ENCODE assay signal across 8 mouse cellular contexts in the genomic region with DNA sequence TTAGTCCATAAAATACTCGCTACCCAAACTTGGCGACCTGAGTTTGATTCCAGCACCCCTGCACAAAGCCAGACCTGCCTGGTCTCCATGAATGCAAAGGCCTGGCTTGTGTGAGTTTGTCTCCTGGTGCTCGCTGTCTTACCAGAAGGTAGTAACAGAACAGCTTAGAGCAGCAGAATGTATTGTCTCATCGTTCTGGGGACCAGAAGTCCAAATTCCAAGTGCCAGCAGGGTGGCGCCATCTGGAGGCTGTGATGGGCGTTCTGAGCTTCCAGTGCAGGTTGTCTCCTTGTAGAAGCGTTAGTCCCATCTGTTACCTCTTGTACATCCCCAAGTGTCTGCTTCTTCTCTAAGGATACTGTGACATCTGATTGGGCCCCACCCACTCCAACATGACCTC. TPM values are rescaled to one million over a fixed set of nuclear protein-coding genes. Genes with fewer than 3 reads are reported as not detected.
A peak's percentile ranks its signal among the peaks of the same experiment; 100 is the strongest.
DNase-seq lines count a peak whose midpoint lies in the region; ATAC-seq and TF ChIP-seq lines count a peak whose summit lies in the region.

No protein-coding gene starts in this region.

- no peaks in the 10 kb centered on the region for H3K9me3 ChIP-seq in kidney, embryonic 14.5 days (ENCODE audit: control insufficient read depth, low read length)
- H3K9me3 ChIP-seq in midbrain, embryonic 15.5 days, result no peaks in the 10 kb centered on the region

- no peak overlapping the region for H3K9ac ChIP-seq in kidney, embryonic 14.5 days (ENCODE audit: low read depth, low read length)
- no peak overlapping the region for H3K9ac ChIP-seq in midbrain, embryonic 15.5 days

- no peak overlapping the region for H3K4me3 ChIP-seq in kidney, embryonic 14.5 days (ENCODE audit: low read length)
- H3K4me3 ChIP-seq in embryonic fibroblast, embryonic 13.5 days (ENCODE audit: insufficient read depth, low read length), result no peak overlapping the region
- no peak overlapping the region for H3K4me3 ChIP-seq in midbrain, embryonic 15.5 days

- H3K36me3 ChIP-seq in kidney, embryonic 14.5 days (ENCODE audit: control insufficient read depth, insufficient read depth, low read length), result no peaks in the 10 kb centered on the region
- H3K36me3 ChIP-seq in midbrain, embryonic 15.5 days (replicated peaks), result no peaks in the 10 kb centered on the region

- no peak overlapping the region for H3K27ac ChIP-seq in kidney, embryonic 14.5 days (ENCODE audit: low read depth, low read length)
- no peak overlapping the region for H3K27ac ChIP-seq in embryonic fibroblast, embryonic 13.5 days (ENCODE audit: insufficient read depth, low read length)
- H3K27ac ChIP-seq in midbrain, embryonic 15.5 days, result peak overlapping the region; percentile 75

- no peak for TF ChIP-seq POLR2A in embryonic fibroblast, embryonic 13.5 days (IDR thresholded peaks at IDR 0.05; ENCODE audit: low read depth, low read length)

- 0 out of 2 replicates have a peak, but pooled peaks cover 5% of the 10 kb centered on the region for H3K27me3 ChIP-seq in kidney, embryonic 14.5 days (ENCODE audit: control insufficient read depth, insufficient read depth, low read length)
- no peaks in the 10 kb centered on the region for H3K27me3 ChIP-seq in midbrain, embryonic 15.5 days (replicated peaks)

- WGBS in kidney, embryonic 14.5 days, result 33% methylated on average over 7 of the region's 7 CpGs
- 32% methylated on average over 7 of the region's 7 CpGs for WGBS in midbrain, embryonic 15.5 days

- peak; percentile 80 for TF ChIP-seq CTCF in embryonic fibroblast, embryonic 13.5 days (IDR thresholded peaks at IDR 0.05; ENCODE audit: borderline replicate concordance, insufficient read depth, low read length)

- ATAC-seq in kidney, embryonic 14.5 days (ENCODE audit: low FRiP score, low TSS enrichment), result no peak
- ATAC-seq in midbrain, embryonic 15.5 days (replicated peaks), result peak; percentile 15; the same call in 1 of the 2 replicates

- peak; percentile 36 for DNase-seq in kidney, adult 11 months
- peak; percentile 70 for DNase-seq in R1 (ENCODE audit: low read depth, low spot score)
- peak; percentile 36 for DNase-seq in kidney, postnatal 14 days
- DNase-seq in urinary bladder, postnatal 36 days (ENCODE audit: low spot score in 2 of 2), result no peak
- DNase-seq in adrenal gland, adult 8-10 months, result no peak

- no peaks in the 10 kb centered on the region for H3K4me1 ChIP-seq in kidney, embryonic 14.5 days (ENCODE audit: control insufficient read depth, insufficient read depth, low read length)
- no peaks in the 10 kb centered on the region for H3K4me1 ChIP-seq in embryonic fibroblast, embryonic 13.5 days (ENCODE audit: control insufficient read depth, insufficient read depth, low read length)
- peaks cover 26% of the 10 kb centered on the region for H3K4me1 ChIP-seq in midbrain, embryonic 15.5 days

- H3K4me2 ChIP-seq in kidney, embryonic 14.5 days (replicated peaks; ENCODE audit: low read depth, low read length), result no peak overlapping the region
- H3K4me2 ChIP-seq in midbrain, embryonic 15.5 days, result no peak overlapping the region

RNA-seq across cellular contexts. Expression of a gene that starts 57.5 kb away (rescaled TPM):
- polyA plus RNA-seq in kidney, embryonic 14.5 days (2014; fragmentation: Nextera tagmentation; extraction: Ambion mirVana), result 30.2 and 36.5 TPM in 2 replicates
- 65.7 and 70.4 TPM in 2 replicates for polyA plus RNA-seq in embryonic fibroblast, embryonic 13.5 days (2011; ENCODE audit: insufficient read length, low read depth, missing spikeins)
- polyA plus RNA-seq in midbrain, embryonic 15.5 days (2015; fragmentation: Nextera tagmentation; extraction: Ambion mirVana), result 62.8 and 63.9 TPM in 2 replicates
- total RNA-seq in adrenal gland, adult 8-10 months (2022), result 100 to 1,000 TPM; 138 to 170 (median 166) TPM

Comparison
In these comparisons a context has a peak if more than half of its experiments do, and no peak if none do; other contexts are left out.
1. DNase-seq: peak in kidney, adult 11 months (single experiment), R1 (single experiment) and kidney, postnatal 14 days (single experiment); none in urinary bladder, postnatal 36 days (0 of 2) and adrenal gland, adult 8-10 months (single experiment).